Mouse (Mus musculus) adipocyte (in vitro differentiated cells): ENCODE results near the gene Senp8.

Experiments
- DNase-seq: peaks from one replicate; pipeline ENCODE4 v3.0.0-alpha.2; 2016; ENCODE audit warnings: low spot score

Gene Senp8

DNA sequence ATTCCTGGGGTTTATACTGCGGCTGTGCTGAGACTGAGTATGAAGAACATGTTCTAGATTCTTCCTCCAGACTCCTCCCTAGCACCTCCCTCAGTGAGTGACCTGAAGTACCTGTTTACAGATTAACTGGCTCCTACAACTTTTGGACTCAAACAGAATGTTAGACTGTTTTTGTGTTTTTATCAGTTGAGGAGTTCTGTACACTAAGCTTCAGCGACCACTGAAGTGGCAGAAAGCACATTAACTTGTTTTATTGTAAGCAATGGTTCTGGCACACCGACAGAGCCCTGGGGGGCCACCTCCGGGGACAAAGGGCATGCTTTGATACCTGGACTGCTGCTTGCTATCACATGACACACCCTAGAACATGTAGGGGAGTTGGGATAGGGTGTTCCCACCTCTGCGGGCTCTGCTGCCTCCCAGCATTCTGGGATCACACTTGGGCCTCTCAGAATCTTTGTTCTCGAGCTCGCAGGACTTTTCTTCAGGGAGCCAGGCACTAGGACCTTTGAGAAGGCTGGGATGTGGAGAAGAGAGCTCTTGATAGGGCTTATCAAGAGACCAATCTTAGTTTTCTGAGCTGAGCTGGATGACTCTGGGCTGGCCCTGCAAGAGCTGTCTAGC is 34.1 kb downstream of the Senp8 start:
- no peak for DNase-seq

DNA sequence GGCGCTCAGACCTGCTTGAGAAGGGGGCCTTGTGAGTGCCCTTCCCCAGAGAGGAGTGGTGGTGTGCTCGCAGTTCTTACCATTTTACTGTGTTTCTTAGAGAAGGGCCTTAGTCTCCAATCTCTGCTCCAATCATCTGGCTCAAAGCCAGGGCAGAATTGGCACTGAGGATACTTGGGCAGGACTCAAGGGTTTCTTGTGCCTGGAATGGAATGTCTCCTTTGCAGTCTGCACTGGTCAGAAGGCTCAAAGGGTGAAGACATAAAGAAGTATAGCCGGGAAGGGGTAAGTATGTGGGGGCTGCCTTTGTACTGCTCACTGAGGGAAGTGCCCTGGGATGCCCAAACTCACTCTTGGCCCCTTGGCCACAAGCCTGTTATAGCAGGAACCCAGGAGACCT is 41.3 kb downstream of the Senp8 start:
- peak; percentile 72 for DNase-seq

DNA sequence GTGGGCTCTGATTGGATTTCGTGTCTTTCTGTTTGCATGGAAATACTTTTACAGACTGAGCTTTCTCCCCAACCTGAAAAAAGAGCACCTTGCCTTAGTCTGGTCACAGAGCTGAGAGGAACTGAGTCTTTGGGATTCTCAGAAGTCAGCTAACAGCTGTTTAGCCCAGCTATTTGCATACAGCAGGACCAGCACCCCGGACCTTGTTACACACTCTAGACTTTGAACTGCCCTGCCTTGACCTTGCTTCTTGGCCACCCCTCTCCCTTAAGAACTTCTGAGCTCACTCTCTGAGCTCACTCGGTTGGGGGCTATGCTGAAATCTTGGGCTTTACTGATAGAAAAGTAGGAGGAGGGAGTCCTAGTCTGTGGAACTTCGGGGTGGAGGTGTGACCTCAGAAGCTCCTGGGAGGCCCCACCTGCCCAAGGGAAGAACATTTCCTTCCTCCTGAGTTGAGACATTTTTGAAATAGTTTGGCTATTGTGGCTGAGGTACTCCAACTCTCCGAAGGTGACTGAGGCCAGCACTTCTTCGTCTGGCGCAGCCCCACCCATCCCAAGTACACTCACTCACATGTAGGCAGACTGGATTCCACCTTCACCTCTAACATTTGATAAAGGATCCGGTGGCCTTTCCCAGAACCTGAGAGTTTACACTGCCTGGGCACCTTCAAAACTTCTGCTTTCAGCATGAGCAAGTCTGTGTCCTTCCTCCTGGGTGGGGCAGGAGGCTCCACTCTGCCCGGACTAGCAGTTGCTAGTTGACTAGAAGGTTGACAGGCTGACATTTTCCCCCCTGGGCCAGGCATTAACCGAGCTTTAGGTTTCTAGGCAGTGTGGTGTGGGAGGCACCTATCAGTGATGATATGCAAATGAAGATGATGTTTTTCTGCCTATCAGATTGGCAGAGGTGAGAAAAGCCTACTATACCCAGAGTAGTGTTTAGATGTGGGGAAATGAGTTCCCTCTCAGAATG is 43.4 kb downstream of the Senp8 start:
- DNase-seq: no peak

DNA sequence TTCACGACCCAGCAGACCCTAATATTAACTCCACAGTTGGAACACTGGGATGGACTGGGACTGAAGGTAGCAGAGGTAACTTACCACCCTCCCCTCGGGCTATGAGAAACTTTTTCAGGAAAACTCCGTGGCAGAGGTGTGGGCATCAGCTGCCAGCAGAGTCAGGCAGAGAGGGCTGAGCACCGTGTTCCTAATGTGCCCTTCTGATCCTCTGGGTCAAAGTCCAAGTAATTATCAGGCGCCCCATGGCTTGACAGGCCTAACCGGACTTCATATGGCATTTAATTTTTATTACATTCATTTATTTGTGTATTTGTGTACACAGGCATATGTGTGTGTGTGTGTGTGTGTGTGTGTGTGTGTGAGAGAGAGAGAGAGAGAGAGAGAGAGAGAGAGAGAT is 47.4 kb downstream of the Senp8 start:
- DNase-seq: no peak

DNA sequence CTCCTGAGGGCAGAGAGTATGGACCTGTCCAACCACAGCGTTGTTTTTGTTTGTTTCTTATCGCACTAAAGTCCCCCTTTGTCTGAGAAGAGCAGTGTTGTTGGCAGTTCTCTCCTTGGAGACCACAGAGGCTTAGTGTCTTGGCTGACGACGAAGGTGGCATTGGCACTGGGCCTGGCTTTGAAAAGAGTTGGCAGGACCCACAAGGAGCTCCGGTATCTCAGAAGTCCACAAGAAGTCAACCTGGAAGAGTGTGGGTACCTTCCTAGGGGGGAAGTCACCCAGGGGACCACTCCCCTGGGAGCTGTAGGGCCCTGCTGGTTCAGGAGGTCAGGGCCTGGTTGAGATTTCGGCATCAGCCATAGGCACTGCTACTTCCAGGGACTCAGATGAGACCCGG is 49.4 kb downstream of the Senp8 start:
- no peak for DNase-seq

DNA sequence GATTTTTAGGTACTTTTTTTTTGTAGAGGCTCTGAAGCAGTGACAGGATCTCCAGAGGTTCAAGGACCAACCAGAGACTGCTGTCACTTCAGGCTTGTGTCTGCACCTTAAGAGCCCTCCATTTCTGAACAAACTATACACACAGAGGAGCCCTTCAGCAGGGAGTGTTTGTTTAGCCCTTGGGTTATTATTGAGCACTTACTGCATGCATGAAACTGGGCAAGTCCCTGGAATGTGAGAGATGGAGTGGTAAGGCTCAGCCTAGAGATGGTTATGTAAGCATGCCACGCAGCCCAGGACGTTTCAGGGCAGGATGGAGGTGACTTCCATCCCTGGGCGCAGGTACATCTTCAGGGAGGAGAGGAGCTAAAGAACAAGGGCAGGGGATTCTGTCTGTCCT is 54.1 kb downstream of the Senp8 start:
- no peak for DNase-seq

DNA sequence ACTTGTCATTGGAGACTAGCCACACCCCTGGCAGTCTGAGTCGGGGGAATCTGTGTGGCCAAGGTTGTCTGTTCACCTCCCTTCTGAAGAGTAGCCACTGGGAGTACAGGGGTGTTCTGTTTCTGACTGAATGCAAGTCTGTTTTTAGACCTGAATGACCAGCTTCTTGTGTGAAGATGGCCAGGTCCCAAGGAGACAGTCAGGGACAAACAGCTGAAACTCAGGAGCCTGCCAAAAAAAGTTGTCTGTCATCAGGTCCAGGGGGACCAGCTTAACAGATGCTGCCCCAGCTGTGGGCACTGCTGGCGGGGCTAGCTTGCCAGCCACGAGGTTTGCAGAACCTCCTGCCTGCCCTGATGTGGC is 55.1 kb downstream of the Senp8 start:
- peak; percentile 50 for DNase-seq

DNA sequence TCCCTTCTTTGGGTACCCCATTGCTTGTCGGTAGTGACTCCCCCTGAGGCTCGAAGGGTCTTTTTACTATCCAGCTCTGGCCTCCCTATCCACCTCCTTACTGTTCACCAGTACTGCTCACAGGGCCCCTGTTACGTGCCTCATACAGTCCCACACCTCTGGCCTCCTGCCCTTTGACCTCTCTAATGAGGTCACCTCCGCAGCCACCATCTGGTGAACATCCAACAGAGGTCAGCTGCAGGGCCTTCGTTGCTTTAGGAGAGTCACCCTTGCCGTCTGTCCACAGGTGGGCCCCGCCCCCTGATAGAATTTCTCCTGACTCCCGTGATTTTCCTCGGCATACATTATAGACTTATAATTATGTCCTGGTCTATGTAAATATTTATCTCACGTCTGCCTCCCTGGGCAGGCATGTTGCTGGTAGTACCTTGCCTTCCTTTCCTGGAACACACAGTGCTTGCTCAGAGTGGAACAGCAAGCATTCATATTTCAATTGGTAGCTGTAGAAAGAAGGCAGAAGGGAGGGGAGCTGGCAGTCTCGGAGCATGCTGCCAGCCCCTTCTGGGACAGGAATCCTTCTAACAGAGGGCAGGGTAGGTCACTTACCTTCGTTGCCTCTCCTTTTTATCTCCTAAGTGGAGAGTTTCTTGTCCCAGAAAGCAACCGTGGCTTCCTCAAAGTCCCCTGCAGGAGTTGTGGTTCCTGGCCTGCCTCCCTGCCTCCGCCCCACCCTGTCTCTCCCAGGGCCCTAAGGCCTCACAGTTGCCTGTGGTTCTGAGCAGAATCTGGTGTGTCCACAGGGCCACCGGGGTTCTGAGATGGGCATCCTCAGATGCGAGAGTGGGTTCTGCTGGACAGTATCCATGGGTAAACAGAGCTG is 55.7 kb downstream of the Senp8 start:
- no peak for DNase-seq

DNA sequence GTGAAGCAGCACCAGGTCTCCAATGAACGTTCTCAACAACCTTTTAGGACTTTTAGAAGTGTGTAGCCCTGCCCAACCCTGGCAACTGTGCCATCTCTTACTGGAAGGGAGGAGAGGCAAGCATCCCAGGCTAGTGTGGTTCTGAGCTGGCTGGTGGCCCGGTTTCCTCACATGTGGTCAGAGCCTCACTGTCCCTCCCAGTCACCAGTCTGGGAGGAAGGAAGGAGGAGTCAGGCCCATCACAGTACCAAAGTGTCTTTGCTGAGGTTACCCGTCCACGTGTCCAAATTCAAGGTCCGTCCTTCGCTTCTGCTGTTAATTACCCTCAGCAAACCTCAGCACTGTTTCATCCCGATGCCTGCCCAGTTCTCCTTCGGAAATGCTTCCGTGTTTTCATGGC is 58.4 kb downstream of the Senp8 start:
- peak; percentile 89 for DNase-seq

DNA sequence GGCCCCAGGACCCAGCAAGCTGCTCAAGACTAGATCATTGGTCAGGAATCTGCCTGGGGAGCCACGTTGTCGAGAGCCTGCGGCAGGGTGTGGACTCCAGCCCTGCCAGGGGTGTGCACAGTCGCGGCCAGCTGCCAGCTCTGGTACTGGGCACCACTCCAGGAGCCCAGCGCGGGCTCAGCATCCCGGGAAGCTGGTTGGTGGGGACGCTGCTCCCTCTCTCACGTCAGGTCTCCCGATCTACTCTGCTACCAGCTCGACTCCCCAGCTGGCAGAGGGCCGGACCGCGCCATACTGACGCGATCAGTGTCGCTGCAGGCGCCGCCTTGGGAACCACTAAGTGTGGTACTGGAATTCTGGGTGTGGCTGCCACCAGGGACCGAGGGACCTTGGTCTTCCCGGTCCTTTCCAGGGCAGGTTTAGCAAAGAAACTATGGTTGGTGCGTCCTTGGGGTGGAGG is 58.8 kb downstream of the Senp8 start:
- DNase-seq: peak; percentile 77

DNA sequence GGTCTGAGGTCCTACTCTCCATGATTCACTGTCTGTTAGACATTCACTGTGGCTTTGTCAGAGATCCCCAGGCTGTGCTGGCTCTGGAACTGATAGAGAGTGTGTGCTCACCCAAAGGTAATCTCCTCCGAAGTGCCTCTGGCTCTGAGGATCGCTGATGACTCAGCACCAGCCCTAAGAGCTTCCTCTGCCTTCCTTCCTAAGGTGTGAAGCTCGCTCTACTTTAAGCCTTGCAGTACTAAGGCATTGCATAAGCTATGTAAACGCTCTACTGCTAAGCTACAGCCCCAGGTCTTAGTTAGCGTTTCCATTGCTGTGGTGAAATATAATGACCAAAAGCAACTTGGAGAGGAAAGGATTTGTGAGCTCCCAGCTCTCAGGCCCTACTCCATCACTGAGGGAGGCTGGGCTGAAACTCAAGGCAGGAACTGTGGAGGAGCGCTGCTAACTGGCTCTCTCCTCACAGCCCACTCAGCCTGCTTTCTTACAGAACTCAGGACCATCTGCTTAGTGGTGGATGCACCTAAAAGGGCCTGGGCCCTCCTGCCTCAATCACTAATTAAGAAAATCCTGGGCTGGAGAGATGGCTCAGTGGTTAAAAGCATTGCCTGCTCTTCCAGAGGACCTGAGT is 63.0 kb downstream of the Senp8 start:
- DNase-seq: no peak
